Mouse (Mus musculus) layer of hippocampus, adult 18-20 months (tissue): ENCODE measurements at regions not wholly inside any gene's neighbourhood (a gene's known extent, or its start where the extent isn't known, plus 50 kb on each side); places are given as distances from the start of the nearest gene placed in this dataset.
"Not testable (repeated sequence)": the region's sequence is repeated elsewhere in the genome, so short reads cannot be mapped to it uniquely, and the experiment has no call there.

Experiments used
- DNase-seq, 2 experiments: peaks; one replicate each; pipeline ENCODE4 v3.0.0; 2022; ENCODE audit warnings: low spot score in 2 of 2

- DNase-seq, result not testable (repeated sequence)
Observed at GRCm38 (mm10) chr5:109842186-109842978, 80.8 kb upstream of the Gm15446 start.

GRCm38 (mm10) chr5:109844236-109844635 lies 79.0 kb upstream of the Gm15446 start:
- DNase-seq, result not testable (repeated sequence)

DNA sequence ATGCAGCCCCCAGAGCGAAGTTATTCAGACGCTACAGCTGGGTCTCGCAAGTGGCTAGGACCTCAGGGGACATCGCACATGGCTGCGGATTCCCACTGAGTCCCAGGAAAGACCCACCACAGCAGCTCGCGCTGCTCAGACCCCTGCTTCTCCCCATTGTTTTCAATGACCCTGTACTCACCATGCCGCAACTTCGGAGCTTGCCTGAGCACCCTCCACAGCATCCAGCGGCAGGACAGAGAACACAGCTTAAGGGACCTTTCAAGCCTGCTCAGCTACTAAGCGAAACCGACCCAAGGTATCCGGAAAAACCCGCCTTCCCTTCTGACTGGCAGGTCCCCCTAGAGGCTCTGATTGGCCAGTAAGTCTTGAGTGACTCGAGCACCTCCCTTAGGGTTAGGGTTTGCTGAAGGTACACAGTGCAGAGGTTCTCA lies 78.4 kb upstream of the Gm15446 start:
- DNase-seq, result no peak

DNA sequence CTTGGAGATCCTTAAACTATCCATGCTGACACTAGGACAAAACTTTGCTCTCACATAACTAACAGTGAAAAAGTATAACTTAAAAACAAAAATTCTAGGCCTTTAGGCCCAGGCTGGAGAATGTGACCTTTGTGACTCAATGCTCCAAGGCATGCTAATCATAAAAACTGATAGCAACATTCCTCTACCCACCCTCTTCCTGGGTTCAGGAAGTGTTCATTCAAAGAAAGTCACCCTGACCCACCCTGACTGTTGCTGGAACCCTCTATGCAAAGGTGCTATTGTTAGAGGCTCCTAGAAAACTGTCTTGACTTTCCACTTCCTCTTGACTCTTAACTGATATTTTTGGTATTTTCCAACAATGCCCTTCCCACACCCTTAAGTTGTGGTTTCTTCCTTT lies 72.0 kb upstream of the Gm15446 start:
- DNase-seq, result not testable (repeated sequence)

GRCm38 (mm10) chr5:109860402-109860801 lies 62.8 kb upstream of the Gm15446 start:
- no peak for DNase-seq

DNA sequence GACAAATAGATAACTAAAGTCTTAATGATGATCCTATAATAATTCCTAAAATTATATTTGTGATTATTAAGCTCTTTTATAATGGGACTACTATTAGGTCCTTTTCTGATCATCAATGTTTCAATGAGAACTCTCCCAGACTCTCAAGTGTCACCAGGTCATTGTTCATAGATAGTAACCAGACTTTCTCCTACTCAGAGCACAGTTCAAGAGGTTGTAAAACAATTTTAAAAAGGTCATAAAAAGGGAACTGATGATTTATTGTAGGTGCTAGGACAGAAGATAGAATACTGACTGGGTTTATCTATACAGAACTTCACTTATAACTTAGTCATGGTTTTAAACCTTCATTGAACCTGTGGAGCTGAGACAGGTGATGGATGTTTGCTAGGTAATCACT lies 58.7 kb upstream of the Gm15446 start:
- DNase-seq, result not testable (repeated sequence)

DNA sequence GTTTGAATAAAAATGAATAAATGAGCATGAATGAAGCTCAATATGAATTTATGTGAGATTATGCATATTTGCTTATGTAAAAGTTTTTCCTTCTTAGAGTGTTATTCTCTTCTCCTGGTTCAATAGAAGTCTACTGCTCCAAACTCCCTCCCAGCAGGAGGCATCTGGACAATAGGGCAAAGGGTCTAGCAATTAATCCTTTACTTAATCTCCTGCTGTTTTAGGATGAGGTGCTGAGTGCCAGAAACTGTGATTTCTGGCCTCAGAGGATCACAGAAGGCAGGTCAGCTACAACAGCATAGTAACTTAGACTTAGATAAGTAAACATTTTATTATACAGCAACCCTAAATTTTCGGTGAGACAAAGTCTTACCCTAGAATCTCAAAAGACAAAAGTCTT lies 57.6 kb upstream of the Gm15446 start:
- DNase-seq, result no peak

DNA sequence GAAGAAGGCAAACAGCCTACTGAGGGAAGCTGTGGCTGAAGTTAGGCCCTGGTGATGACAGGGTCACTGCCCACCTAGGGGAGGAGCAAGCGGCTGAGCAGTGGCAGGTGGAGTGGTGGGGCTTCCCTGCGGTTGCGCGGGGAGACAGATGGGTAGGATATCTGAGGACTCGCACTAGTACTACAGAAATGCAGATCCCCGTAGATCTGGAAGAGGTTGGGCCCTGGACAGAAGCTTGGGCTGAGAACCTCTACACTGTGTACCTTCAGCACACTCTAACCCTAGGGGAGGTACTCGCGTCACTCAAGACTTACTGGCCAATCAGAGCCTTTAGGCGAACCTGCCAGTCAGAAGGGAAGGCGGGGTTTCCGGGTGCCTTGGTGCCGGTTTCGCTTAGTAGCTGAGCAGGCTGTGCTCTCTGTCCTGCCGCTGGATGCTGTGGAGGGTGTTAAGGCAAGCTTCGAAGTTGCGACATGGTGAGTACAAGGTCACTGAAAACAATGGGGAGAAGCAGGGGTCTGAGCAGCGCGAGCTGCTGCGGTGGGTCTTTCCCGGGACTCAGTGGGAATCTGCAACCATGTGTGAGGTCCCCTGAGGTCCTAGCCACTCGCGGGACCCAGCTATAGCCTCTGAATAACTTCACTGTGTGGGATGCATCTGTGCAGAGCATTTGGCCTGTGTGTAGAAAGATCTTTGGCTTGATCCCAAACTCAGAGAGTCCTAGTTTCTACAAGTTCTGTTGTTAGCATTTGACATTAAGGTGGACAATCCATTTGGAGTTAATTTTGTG lies 56.7 kb upstream of the Gm15446 start:
- DNase-seq, result peak; percentile 79 to 91

- not testable (repeated sequence) for DNase-seq
Observed at GRCm38 (mm10) chr5:109867221-109867620, 56.0 kb upstream of the Gm15446 start.
